Mouse (Mus musculus) heart, adult 18-20 months (tissue): ENCODE data around the gene Olfr465-ps1. TPM values are rescaled to one million over a fixed set of nuclear protein-coding genes. Genes with fewer than 3 reads are reported as not detected.

Experiments used
- DNase-seq, 2 experiments: peaks; one replicate each; pipeline ENCODE4 v3.0.0; 2021 to 2022; ENCODE audit warnings: mixed read lengths in 1 of 2
- long read RNA-seq, 2 experiments: library from polyadenylated mRNA; stranded (forward); transcript quantifications; one replicate each; pipeline ENCODE4 v2.0.0; 2021
- total RNA-seq, 2 experiments: library from RNA; stranded (reverse); gene quantifications; 2 replicates each; pipeline ENCODE4 v1.2.3; 2021

Olfr465-ps1 gene
- not detected for total RNA-seq
- long read RNA-seq, experiment 1 = 0 reads
- long read RNA-seq, experiment 2 = 0 reads

DNA sequence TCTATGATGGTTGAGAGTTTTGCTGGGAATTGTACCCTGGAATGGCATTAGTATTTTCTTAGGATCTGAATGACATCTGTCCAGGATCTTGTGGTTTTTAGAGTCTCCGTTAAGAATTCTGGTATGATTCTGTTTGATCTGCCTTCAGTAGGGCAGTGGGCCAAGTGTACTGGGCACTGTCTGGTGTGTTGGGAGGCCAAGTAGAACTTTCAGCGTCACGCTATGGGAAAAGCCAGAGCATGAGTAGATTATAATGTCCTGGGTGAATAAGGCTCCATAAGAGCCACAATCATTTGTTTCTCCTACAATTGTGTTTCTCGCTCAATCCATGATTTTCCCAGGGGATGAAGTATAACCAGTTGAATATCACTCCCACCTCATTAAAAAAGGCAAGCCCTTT, at the start of gene Olfr465-ps1:
Olfr465-ps1 (plus strand) TSS at position 301 of the 400 bp plus-strand sequence.
- no peak for DNase-seq

DNA sequence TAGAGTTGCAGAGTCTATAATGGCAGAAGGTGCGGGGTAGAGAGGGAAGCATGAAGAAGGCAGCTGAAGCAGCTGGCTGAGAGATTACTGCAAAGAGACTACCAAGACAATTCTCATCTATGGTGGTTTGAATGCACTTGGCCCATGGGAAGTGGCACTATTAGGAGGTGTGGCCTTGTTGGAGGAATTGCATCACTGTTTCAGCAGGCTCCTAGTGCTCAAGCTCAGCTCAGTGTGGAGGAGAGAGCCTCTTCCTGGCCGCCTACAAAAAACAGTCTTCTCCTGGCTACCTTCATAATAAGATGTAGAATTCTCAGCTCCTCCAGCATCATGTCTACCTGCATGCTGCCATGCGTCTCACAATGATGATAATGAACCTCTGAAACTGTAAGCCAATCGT, 42.0 kb upstream of the Olfr465-ps1 start:
- DNase-seq = no peak

DNA sequence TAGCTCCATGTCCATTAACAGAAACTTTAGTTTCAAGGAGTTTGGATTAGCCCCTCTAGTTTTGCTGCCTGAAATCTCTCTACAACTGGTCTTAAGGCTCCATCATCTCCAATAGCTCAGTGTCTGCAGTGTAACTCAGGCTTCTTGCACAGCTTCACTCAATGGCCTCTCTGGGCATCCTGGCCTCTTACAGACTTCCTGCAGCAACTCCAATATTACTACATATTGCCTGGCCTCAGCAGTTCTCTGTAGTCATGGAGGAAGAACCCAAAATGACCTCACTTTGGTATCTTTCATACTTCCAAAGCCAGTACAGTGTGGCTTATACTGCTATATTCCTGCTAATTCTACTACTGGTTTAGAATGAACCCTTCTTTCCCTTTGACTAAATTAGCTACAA, 40.9 kb upstream of the Olfr465-ps1 start:
- DNase-seq = no peak

DNA sequence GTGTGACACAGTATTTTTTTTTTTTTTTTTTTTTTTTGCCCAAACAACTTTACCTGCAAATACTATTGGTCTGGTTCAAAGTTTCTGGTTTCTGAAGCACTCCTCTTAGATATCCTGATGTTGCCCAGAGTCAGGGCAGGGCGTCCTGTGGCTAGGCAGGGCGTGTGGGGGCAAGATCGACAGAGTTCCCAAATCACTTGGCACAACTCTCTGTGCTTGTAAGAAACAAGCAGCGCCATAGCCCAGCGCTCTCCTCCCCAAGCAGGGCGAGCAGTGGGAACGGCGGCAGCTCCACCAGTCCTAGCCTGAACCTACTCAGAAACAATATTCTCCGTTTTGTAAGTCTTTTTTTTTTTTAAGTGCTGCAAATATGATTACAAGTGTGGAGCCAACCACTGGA, 37.2 kb upstream of the Olfr465-ps1 start:
- DNase-seq = no peak

DNA sequence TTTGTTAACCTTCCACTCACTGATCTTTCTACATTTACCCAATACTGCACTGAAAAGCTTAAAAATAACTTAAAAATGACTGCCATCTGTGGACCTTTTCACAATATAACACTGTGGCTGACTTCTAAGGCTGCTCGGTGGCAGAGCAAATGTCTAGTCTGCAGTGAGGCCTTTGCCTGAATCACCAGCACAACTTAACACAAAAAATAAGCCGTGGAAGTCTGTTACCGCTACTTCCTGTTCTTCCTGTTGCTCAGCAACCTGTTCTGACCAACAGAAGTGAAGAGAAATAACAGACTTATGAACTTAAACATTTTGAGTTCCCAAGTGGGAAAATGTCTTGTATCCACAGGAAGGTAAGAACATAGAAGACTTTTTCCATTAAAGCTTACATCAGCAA, 36.7 kb upstream of the Olfr465-ps1 start:
- no peak for DNase-seq

DNA sequence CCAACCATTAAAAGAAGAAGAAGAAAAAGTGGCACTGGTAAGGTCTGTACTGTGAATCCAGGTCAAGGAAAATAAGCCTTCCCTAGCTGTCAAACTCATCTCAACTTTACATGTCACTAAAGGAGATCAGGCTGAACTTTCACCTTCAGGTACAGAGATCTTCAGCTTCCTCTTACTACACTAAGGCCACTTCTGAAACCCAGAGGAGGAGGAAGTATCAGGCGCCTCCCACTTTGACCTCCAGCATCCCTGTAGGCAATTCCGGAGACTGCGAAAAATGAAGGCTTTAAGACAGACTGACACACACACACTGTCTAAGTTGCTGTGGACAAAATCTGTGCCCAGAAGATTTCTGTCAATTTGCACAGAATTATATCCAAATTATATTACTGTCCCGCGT, 25.9 kb upstream of the Olfr465-ps1 start:
- DNase-seq = peak; percentile 33 to 45

DNA sequence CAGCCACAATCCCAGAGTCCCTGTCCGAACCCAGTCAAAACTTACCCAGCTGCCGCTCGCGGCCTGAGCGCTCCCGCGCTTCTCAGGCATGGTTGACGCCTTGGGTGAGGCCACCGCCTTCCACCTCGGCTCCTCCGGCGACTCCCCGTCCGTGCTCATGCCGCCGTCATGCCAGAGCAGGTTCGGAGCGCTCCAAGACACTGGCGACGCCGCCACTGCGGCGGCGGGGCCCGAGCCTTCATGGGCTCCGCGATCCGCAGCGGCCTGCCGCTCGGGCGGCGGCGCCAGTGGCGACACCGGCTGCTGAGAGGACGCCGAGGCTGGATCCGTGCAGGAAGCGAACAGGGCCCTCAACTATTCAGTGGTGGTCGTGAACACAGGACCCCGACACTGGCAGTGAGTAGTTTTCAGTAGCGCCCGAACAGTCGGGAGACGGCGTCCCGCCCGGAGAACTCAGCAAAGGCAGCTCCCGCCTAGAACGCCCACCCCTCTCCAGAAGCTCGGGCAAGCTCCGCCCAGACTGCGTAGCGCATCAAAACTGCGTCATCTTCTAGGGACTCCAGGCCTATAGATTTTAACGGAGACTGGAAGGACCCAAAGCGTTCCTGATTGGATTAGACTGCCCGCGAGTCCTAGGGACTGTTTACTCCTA, 25.3 kb upstream of the Olfr465-ps1 start, which contains the start of gene Mfsd14b:
Mfsd14b (minus strand) TSS at position 517 of the 652 bp plus-strand sequence.
- peak; percentile 94 to 95 for DNase-seq

DNA sequence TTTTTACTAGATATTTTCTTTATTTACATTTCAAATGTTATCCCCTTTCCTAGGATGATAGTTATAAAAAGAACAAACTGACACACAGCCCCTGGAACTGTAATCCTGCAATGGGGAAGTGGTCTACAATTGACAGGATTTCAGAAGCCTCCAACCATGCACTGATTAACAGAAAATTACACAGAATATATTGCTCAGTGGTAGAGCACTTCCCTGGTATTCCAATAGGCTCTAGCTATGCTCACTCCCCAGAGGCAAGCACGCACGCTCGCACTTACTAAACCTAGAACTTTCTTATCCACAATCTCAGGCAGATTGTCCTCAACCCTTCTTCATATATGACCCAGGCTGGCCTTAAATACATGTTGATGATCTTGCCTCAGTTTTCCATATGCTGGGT, 24.6 kb upstream of the Olfr465-ps1 start:
- DNase-seq = peak in 1 of 2 experiments; percentile 9

DNA sequence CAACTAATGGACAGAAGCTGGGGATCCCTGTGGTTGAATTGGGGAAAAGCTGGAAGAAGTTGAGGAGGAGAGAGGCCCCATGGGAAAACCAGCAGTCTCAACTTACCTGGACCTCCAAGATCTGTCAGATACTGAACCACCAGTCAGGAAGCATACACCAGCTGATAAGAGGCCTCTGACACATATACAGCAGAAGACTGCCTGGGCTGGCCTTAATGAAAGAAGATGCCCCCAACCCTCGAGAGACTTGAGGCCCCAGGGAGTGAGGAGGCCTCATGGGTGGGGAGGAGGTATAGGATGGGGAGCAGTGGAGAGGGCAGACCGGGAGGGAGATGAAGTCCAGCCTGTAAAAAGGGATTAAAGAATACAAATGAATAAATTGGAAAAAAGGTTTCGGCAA, 16.9 kb upstream of the Olfr465-ps1 start:
- no peak for DNase-seq

DNA sequence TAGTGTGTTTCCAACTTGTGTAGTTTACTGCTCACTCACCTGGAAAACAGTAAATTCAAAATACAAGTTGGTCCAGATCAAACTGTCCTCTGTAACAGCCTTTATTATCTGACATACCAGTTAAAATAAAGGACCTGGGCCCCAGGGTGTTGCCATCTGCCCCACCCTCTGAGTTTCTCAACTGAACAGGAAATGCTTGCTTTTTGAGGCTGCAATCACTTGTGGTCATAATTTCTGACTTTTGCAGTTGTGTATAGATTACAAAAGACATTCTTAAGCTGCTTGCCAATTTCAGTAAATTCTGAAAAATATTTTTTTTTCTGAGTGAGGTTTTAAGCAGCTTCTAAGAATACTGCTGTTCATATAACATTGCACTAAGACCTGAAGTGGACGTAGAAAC, 15.8 kb upstream of the Olfr465-ps1 start:
- DNase-seq = no peak

DNA sequence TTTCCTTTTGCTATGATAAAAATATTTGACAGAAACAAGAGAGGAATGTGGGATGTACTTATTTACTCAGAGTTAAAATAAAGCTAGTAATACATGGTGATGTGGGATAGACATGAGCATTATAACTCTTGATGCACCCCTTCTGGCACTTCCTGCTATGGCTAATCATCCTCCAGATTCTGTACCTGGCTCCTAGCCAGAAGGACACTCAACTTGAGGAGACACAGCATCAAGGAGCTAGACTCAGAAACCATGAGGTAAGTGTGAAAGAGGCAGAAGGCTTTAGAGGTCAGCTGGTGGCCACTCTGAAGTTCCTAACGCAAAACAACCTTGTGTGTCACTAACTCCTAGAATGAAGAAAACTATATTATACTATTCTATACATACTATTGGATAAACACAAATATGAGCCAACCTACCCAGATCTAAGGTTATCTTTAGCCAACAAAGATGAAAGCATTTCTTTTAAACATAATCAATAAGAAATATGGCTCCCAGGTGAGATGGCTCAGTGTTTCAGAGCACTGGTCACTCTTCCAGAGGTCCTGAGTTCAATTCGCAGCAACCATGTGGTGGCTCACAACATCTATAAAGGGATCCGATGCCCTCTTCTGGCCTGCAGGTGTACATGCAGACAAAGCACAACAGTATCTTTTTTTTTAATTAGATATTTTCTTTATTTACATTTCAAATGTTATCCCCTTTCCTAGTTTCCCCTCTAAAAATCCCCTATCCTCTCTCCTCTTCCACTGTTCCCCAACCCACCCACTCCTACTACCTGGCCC, 10.6 kb upstream of the Olfr465-ps1 start:
- DNase-seq = no peak

DNA sequence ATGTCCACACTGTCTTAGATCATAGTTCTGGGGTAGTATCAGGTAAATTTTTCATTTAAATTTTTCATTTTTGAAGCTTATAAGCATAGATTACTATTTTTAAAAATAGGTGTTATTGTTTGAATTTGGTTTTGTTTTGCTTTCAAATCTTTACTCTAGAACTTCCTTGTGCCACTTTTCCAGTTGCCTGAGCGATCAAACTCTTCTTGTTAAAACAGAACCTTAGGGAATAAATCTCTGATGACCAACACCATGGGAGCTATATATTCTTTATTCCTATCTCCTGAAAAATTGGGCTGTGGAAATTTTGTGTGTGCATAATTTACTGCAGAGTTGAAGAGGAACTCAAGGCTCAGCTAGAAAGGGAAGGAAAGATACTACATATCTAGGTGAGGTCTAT, 12.1 kb downstream of the Olfr465-ps1 start, which contains the start of gene Olfr466:
Olfr466 (plus strand) TSS at position 301 of the 400 bp plus-strand sequence.
- DNase-seq = no peak

DNA sequence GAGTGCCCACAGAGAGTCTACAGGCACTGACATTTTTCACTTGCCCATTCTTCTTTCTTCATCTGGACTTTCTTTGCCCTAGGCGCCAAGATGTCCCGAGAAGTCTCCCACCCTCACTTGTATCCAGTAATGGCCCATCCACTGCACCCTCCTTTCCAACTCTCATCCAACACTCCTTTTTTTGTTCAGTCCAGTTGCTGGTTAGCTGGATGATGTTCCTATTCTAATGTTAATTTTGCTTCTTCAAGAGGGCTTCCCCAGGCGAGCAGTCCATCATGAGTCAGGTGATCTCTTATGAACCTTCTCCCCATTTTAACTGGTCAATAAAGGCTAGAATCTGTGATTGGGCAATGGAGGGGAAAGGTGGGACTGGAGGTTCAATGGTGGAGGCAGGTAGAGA, 36.2 kb downstream of the Olfr465-ps1 start:
- no peak for DNase-seq

DNA sequence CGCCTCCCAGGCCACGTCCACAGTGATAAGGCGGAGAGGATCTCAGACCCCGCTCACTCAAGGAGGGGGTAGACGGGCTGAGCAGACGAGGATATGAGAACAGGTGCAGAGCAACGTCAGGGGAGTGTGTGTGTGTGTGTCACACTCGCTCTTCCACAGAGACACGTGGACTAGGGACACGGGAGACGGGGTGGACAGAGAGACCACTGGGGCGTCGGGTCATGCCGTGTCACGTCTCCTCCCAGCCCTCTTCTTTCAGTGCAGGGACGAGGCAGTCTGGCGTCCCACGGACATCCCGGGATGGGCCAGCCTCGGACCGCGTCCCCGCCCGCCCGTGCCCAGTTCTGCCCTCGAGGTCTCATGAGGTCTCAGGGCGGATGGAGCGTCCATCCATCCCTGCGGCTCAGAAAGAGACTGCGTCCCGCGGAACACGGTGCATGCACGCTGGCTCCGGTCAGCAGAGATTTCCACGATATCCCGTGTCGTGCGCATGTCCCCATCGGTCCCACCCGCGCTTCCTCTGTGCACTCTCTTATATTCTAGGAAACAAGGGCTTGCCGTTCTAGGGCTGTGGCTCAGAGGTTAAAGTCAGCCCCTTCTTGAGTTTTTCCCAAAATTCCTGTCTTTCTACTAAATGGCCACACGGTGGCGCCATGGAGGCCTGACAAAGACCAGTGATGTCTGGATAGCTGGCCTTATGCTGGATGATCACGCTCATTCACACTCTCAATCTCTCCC, 38.0 kb downstream of the Olfr465-ps1 start:
- DNase-seq = peak; percentile 6 to 34

DNA sequence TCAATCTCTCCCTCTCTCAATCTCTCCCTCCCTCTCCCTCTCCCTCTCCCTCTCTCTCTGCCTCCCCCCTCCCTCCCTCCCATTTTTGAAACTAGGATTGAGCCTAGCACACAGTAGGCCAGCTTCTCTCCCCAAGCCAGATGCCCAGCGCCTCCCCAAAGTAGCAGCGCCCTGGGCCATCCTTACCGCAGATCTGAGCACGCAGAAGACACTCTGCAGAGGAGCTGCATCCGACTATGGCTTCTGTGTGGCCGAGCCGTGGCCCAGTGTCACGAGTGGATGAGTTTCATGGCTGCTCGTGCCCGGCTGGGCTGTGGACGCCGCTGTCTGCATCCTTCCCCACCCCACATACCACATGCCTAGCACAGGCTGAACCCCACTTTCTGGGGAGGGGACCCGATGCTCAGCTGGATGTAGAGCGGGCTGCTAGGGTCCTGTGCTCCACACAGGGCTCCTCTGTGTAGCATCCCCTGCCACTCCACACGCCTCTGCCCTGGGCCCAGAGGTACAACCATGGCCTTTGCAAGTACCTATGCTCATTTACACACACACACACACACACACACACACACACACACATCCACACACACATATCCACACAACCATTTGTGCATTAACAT, 38.7 kb downstream of the Olfr465-ps1 start:
- DNase-seq = no peak

Other genes starting within 250 kb of the Olfr465-ps1 start
- not detected for gene Cntnap3, start 234.1 kb upstream of the Olfr465-ps1 start, total RNA-seq
- gene Spata31, start 220.7 kb upstream of the Olfr465-ps1 start, total RNA-seq = not detected
- gene Spata31d1c, start 105.0 kb upstream of the Olfr465-ps1 start, total RNA-seq = not detected
- gene Prss47, start 85.3 kb upstream of the Olfr465-ps1 start, total RNA-seq = not detected
- 10 to 100 TPM; 15.1 to 15.8 TPM for gene Mfsd14b, start 25.1 kb upstream of the Olfr465-ps1 start, total RNA-seq
- not detected for gene Olfr466, start 12.2 kb downstream of the Olfr465-ps1 start, total RNA-seq
- gene Nlrp4f, start 67.9 kb downstream of the Olfr465-ps1 start, total RNA-seq = not detected
- gene Gm10775, start 121.5 kb downstream of the Olfr465-ps1 start, total RNA-seq = not detected
- 10 to 100 TPM; 20.7 to 22.6 TPM for gene Zfp369, start 140.7 kb downstream of the Olfr465-ps1 start, total RNA-seq